Mouse (Mus musculus) cerebellum, adult 18-20 months (tissue): ENCODE measurements around the gene Cntd1.

Experiments used
- DNase-seq, 2 experiments: peaks; one replicate each; pipeline ENCODE4 v3.0.0; 2021

Gene Cntd1

GRCm38 (mm10) chr11:101255826-101256775 lies 22.7 kb upstream of the Cntd1 start:
- DNase-seq: no peak

GRCm38 (mm10) chr11:101259261-101259712 lies 19.5 kb upstream of the Cntd1 start:
- DNase-seq: no peak

- DNase-seq: no peak
These were observed 18.6 kb upstream of the Cntd1 start, which contains the start of gene Wnk4 for GRCm38 (mm10) chr11:101259948-101260825. Gene Wnk4, plus strand, starts transcription at chr11:101260567.

GRCm38 (mm10) chr11:101260826-101261380 lies 17.9 kb upstream of the Cntd1 start:
- no peak for DNase-seq

- DNase-seq: no peak
These were observed 16.4 kb upstream of the Cntd1 start for GRCm38 (mm10) chr11:101262272-101262967.

- no peak for DNase-seq
These were observed 15.4 kb upstream of the Cntd1 start for GRCm38 (mm10) chr11:101263138-101263988.

GRCm38 (mm10) chr11:101263989-101264280 lies 14.9 kb upstream of the Cntd1 start:
- no peak for DNase-seq

- DNase-seq: no peak
These were observed 13.8 kb upstream of the Cntd1 start for GRCm38 (mm10) chr11:101264954-101265471.

GRCm38 (mm10) chr11:101265906-101266305 lies 12.9 kb upstream of the Cntd1 start:
- no peak for DNase-seq

GRCm38 (mm10) chr11:101269577-101270116 lies 9.2 kb upstream of the Cntd1 start:
- DNase-seq: no peak

GRCm38 (mm10) chr11:101272446-101272845 lies 6.4 kb upstream of the Cntd1 start:
- no peak for DNase-seq

GRCm38 (mm10) chr11:101275309-101275708 lies 3.5 kb upstream of the Cntd1 start:
- DNase-seq: no peak

- no peak for DNase-seq
These were observed 2.3 kb upstream of the Cntd1 start for GRCm38 (mm10) chr11:101276319-101277070.

- no peak for DNase-seq
These were observed 1.2 kb upstream of the Cntd1 start for GRCm38 (mm10) chr11:101277381-101278222.

- no peak for DNase-seq
These were observed 369 bp downstream of the Cntd1 start for GRCm38 (mm10) chr11:101279193-101279569.

GRCm38 (mm10) chr11:101280837-101281236 lies 2.0 kb downstream of the Cntd1 start:
- no peak for DNase-seq

GRCm38 (mm10) chr11:101282896-101283295 lies 4.1 kb downstream of the Cntd1 start:
- no peak for DNase-seq

GRCm38 (mm10) chr11:101283805-101284204 lies 5.0 kb downstream of the Cntd1 start:
- no peak for DNase-seq

- DNase-seq: no peak
These were observed 8.5 kb downstream of the Cntd1 start for GRCm38 (mm10) chr11:101287306-101287705.
